Mouse (Mus musculus) neural tube, embryonic 12.5 days (tissue): ENCODE results near the gene Slc25a35. TPM values are rescaled to one million over a fixed set of nuclear protein-coding genes. Genes with fewer than 3 reads are reported as not detected.
"Not testable (repeated sequence)": the region's sequence is repeated elsewhere in the genome, so short reads cannot be mapped to it uniquely, and the experiment has no call there.

ENCODE experiments used
- ATAC-seq: fragments of 200-750 bp; cut with Nextera tagmentation; 2 replicates; pipeline ENCODE4 v1.8.0; 2017; ENCODE audit warnings: low read depth, mild to moderate bottlenecking, moderate TSS enrichment, moderate library complexity; ENCODE audit not compliant: low FRiP score
- H3K27ac ChIP-seq: fragments of 300-500 bp; sonication (generic); 2 replicates; pipeline ENCODE4 v1.5.1; 2016
- H3K27me3 ChIP-seq: fragments of 300-500 bp; sonication (generic); replicated peaks from 2 replicates; pipeline ENCODE4 v1.6.1; 2016; ENCODE audit warnings: mild to moderate bottlenecking
- H3K36me3 ChIP-seq: fragments of 300-500 bp; sonication (generic); 2 replicates; pipeline ENCODE4 v1.6.1; 2016; ENCODE audit warnings: mild to moderate bottlenecking
- H3K4me1 ChIP-seq: fragments of 300-500 bp; sonication (generic); 2 replicates; pipeline ENCODE4 v1.6.1; 2016
- H3K4me2 ChIP-seq: fragments of 300-500 bp; sonication (generic); replicated peaks from 2 replicates; pipeline ENCODE4 v1.6.1; 2016; ENCODE audit warnings: mild to moderate bottlenecking
- H3K4me3 ChIP-seq: fragments of 300-500 bp; sonication (generic); 2 replicates; pipeline ENCODE4 v1.5.1; 2016
- H3K9ac ChIP-seq: fragments of 300-500 bp; sonication (generic); 2 replicates; pipeline ENCODE4 v1.6.1; 2016; ENCODE audit warnings: mild to moderate bottlenecking
- H3K9me3 ChIP-seq: fragments of 300-500 bp; sonication (generic); 2 replicates; pipeline ENCODE4 v1.6.1; 2016; ENCODE audit warnings: mild to moderate bottlenecking
- whole genome bisulfite sequencing: fragments of 180-500 bp; shearing (Covaris S2); methylation state at CpG from one replicate; pipeline ENCODE4 v1.1.7; 2016; 5-methylcytosine and 5-hydroxymethylcytosine counted together
- polyA plus RNA-seq: library from polyadenylated mRNA; unstranded; fragments of >200 nt; fragmentation: Nextera tagmentation; extraction: Ambion mirVana; gene quantifications from 2 replicates; pipeline ENCODE4 v1.2.1, GENCODE M21; 2016

Gene Slc25a35
- polyA plus RNA-seq, 1 experiment from 2014 or later = 2.5 TPM

DNA sequence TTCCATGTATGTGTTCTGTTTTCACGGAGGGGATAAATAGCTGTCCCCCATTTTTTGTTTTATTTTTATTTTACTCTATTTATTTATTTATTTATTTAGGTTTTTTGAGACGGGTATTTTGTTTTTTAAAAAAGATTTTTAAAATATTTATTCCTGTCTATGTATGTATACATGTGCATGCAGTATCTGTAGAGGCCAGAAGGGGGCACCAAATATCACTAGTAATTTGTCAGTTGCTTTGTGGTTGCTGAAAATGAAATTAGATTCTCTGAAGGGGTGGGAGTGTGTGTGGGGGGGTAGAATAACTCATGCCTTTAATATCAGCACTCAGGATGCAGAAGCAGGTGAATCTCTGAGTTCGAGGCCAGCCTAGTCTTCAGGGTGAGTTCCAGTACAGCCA is 2.1 kb upstream of the Slc25a35 start:
- H3K9me3 ChIP-seq = no peaks in the 10 kb centered on the region
- H3K9ac ChIP-seq = no peak overlapping the region
- no peak overlapping the region for H3K4me3 ChIP-seq
- H3K27me3 ChIP-seq = no peaks in the 10 kb centered on the region
- H3K4me2 ChIP-seq = no peak overlapping the region
- 32% methylated on average over 3 of the region's 3 CpGs for WGBS
- ATAC-seq = no peak
- peaks cover 12% of the 10 kb centered on the region for H3K4me1 ChIP-seq
- no peak overlapping the region for H3K27ac ChIP-seq
- no peaks in the 10 kb centered on the region for H3K36me3 ChIP-seq

DNA sequence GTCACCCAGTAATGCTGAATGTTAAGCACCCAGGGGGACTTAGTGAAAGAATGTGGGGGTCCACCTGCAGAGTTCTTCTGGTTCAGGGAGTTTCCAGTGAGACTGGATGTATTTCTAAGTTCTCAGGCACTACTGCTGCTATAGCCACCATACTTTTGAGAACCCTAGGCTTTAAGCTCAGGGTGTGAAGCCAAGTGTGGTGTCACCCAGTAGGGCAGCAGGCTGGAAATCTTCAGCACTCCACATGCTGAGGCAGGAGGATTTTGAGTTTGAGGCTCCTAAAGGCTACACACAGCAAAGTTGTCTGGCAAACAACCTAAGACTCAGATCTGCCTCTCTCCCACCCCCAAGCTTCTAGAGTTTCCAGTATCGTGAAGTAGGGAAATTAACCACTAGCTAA is 1.4 kb upstream of the Slc25a35 start:
- H3K4me3 ChIP-seq = no peak overlapping the region
- peak overlapping the region; percentile 89; the same call in 1 of the 2 replicates for H3K4me2 ChIP-seq
- H3K27ac ChIP-seq = no peak overlapping the region
- H3K27me3 ChIP-seq = no peaks in the 10 kb centered on the region
- no peaks in the 10 kb centered on the region for H3K36me3 ChIP-seq
- no peaks in the 10 kb centered on the region for H3K9me3 ChIP-seq
- H3K9ac ChIP-seq = no peak overlapping the region
- H3K4me1 ChIP-seq = peaks cover 12% of the 10 kb centered on the region
- WGBS = 50% methylated on average over 1 of the region's 1 CpGs
- no peak for ATAC-seq

DNA sequence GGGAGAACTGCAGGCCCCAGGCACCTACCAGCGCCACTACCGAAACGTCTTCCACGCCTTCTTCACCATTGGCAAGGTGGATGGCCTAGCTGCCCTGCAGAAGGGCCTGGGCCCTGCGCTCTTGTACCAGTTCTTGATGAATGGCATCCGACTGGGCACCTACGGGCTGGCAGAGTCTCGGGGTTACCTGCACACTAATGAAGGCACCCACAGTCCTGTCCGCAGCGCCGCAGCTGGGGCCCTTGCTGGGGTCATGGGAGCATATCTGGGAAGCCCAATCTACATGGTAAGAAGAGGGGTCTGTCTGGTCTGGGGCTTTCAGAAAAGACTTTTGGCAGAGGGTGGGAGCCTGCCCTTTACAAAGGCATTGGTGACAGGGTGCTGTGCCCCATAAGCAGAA is 821 bp downstream of the Slc25a35 start:
- H3K27me3 ChIP-seq = no peaks in the 10 kb centered on the region
- H3K36me3 ChIP-seq = no peaks in the 10 kb centered on the region
- H3K9me3 ChIP-seq = no peaks in the 10 kb centered on the region
- no peak overlapping the region for H3K9ac ChIP-seq
- H3K27ac ChIP-seq = no peak overlapping the region
- 88% methylated on average over 11 of the region's 11 CpGs for WGBS
- H3K4me2 ChIP-seq = peak overlapping the region; percentile 89; the same call in 1 of the 2 replicates
- no peak for ATAC-seq
- H3K4me3 ChIP-seq = no peak overlapping the region
- peaks cover 17% of the 10 kb centered on the region for H3K4me1 ChIP-seq

DNA sequence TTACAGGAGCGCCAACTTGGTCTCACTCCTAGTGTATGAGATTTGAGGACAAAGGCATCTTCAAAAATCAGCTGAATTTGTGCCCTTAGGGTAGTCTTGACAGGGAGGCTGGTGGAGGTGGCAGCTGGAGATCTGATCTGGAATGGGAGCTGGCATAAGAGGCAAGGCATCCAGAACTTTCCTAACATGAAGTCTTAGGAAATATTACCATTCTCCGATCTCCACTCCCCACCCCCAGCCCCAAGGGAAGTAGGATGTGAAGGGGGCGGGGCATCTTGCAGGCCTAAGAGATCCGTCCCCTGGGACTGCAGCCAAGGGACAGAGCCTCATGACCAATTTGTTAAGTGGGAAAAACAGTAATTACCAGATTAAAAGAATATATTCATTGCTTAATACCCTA is 2.3 kb downstream of the Slc25a35 start:
- Histone ChIP-seq H3K27me3 (no peaks in the 10 kb centered on the region; the same call in 1 of the 2 replicates), H3K36me3 (no peaks in the 10 kb centered on the region)
- 80% methylated on average over 4 of the region's 4 CpGs for WGBS

DNA sequence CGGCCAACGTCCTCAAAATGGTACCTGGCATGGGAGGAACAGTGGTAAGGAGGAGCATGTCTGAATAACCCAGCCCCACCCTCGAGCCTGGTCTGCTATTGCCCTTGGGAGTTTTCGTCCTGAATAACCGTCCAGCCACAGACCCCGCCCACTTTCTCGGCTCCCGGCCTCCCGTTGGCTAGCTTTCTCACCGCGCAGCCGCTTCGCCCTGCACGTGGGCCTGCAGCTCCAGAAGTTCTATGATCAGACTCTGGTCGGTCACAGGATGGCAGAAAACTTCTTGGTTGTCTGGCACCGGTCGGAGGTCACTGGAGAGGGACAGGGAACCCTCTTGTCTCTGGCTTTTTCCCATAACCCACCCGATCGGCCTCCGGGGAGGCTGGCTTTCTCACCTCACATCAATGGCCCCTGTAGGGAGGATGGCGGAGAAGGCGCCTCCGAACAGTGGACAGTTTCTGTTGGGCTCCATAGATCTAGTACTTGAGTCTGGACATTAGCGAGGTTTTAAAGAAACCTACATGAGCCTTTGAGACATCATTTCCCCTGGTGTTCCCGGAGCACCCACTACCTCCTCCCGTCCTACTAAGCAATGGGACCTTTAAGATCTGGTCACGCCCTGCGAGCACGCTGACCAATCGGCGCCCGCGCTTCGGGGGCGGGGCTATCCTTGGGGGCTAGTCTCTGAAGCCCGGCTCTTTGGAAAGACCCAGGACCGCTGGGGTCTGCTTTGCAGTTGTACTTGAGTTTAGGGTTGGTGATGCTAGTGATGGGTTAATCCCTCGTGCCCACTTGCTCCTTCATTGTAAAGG is 5.5 kb downstream of the Slc25a35 start:
- not testable (repeated sequence) for H3K27me3 ChIP-seq, H3K9me3 ChIP-seq, H3K36me3 ChIP-seq, H3K27ac ChIP-seq
- H3K4me1 ChIP-seq = peaks cover 10% of the 10 kb centered on the region
- peak overlapping the region; percentile 41 for H3K4me3 ChIP-seq
- WGBS = under 1% methylated on average over 38 of the region's 38 CpGs
- H3K4me2 ChIP-seq = peak overlapping the region; percentile 63
- ATAC-seq = peak; percentile 91
- peak overlapping the region; percentile 47; the same call in 1 of the 2 replicates for H3K9ac ChIP-seq

More for the DNA sequence above, 2.3 kb downstream of the Slc25a35 start:
- H3K9me3 ChIP-seq = no peaks in the 10 kb centered on the region
- ATAC-seq = no peak
- H3K4me1 ChIP-seq = peaks cover 22% of the 10 kb centered on the region
- H3K4me2 ChIP-seq = no peak overlapping the region
- no peak overlapping the region for H3K9ac ChIP-seq
- no peak overlapping the region for H3K27ac ChIP-seq
- no peak overlapping the region for H3K4me3 ChIP-seq

DNA sequence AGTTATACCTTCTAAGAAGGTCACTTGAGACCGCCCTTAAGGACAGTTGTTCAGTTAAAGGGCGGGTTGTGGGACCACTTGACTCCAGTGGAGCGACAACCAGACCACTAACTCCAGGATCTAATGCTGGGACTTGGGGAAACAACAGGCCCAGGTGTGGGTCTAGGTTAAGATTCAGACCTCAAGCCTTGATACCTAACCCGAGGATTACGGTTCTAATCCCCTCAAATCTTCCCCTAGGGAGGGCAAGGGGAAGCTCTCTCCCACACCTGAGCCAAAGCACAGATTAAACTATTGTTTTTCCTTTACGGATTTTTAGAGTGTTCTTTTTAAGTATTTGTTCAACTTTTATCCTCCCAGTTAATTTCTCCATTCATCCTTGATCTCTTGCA is 6.1 kb downstream of the Slc25a35 start:
- 0 out of 2 replicates have a peak overlapping the region, but pooled peaks have one; percentile 6 for H3K9ac ChIP-seq
- no peaks in the 10 kb centered on the region for H3K36me3 ChIP-seq
- no peak overlapping the region for H3K27ac ChIP-seq
- peak overlapping the region; percentile 63 for H3K4me2 ChIP-seq
- H3K9me3 ChIP-seq = no peaks in the 10 kb centered on the region
- WGBS = 39% methylated on average over 6 of the region's 6 CpGs
- H3K4me1 ChIP-seq = peaks cover 10% of the 10 kb centered on the region
- ATAC-seq = no peak
- no peaks in the 10 kb centered on the region; the same call in 1 of the 2 replicates for H3K27me3 ChIP-seq
- H3K4me3 ChIP-seq = peak overlapping the region; percentile 41

DNA sequence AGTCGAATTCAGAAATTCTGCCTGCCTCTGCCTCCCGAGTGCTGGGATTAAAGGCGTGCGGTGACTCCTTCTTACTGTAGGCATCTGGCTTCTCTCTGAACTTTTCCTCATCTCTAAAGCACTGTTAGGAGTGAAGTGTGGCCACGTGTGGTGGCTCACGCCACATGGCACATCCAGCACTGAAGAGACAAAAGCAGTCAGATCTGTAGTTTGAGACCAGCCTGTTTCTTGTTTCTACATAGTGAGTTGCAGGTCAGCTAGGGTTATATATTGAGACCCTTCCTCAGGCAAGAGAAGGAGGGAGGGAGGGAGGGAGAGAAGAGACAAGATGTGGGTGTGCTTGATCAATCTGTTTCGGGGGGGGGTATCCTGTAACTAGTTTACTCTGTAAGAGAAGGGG is 7.2 kb downstream of the Slc25a35 start, which contains the start of gene Rangrf:
Gene Rangrf (minus strand): TSS at position 101 of the 400 bp plus-strand sequence.
- WGBS = 86% methylated on average over 7 of the region's 7 CpGs

DNA sequence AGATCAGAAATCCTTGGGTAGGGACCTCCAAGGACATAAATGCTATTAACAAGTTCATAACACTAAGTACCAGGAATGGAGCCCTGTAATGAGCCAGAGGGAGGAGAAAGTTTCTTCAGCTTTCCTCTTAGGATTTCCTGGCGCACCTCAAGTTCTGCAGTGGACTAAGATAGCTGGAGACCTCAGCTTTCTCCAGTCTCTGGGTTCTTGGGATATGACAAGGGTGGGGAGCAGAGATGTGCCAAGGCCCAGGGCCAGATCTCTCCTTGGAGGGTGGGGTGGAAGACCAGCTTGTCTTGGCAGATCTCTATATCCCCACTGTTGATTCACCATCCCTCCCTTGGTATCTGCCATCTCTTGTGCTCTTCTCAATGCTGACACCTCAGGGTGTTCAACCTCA is 7.7 kb downstream of the Slc25a35 start:
- H3K9me3 ChIP-seq = no peaks in the 10 kb centered on the region
- no peak overlapping the region for H3K9ac ChIP-seq
- no peak overlapping the region for H3K27ac ChIP-seq
- H3K4me3 ChIP-seq = no peak overlapping the region
- no peaks in the 10 kb centered on the region; the same call in 1 of the 2 replicates for H3K27me3 ChIP-seq
- no peak for ATAC-seq
- H3K4me2 ChIP-seq = no peak overlapping the region
- WGBS = 95% methylated on average over 1 of the region's 1 CpGs
- H3K36me3 ChIP-seq = no peaks in the 10 kb centered on the region
- H3K4me1 ChIP-seq = peaks cover 10% of the 10 kb centered on the region

More for the DNA sequence above, 7.2 kb downstream of the Slc25a35 start, which contains the start of gene Rangrf:
- Histone ChIP-seq H3K9ac (0 out of 2 replicates have a peak within 1 kb of the TSS, but pooled peaks have one; percentile 6), H3K27me3 (no peaks in the 10 kb centered on the region; the same call in 1 of the 2 replicates), H3K27ac (no peak within 1 kb of the TSS), H3K4me1 (peaks cover 10% of the 10 kb centered on the region), H3K4me2 (peak within 1 kb of the TSS; percentile 63), H3K9me3 (no peaks in the 10 kb centered on the region), H3K4me3 (peak within 1 kb of the TSS; percentile 41), H3K36me3 (no peaks in the 10 kb centered on the region)
- no peak for ATAC-seq

DNA sequence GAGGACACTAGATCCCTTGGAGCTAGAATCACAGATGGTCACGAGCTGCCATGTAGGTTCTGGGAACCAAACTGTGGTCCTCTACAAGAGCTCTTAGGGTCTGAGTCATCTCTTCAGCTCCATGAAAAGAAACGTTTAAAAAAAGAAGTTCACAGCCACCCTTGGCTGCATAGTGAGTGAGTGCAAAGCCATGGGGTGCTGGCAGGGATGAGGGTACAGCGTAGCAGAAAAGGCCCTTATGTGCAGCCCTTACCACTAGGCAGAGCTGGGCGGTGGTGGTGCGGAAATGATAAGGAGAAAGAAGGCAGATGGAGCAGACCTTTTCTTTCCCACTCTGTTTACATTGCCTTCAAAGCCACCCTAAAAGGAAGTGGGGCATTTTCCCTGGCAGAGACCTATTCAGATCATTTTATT is 11.4 kb downstream of the Slc25a35 start:
- no peaks in the 10 kb centered on the region for H3K9me3 ChIP-seq
- no peak overlapping the region for H3K4me2 ChIP-seq
- no peak overlapping the region for H3K27ac ChIP-seq
- WGBS = 63% methylated on average over 5 of the region's 5 CpGs
- H3K4me3 ChIP-seq = no peak overlapping the region
- no peak for ATAC-seq
- no peak overlapping the region for H3K9ac ChIP-seq
- H3K36me3 ChIP-seq = no peaks in the 10 kb centered on the region
- no peaks in the 10 kb centered on the region; the same call in 1 of the 2 replicates for H3K27me3 ChIP-seq
- no peaks in the 10 kb centered on the region for H3K4me1 ChIP-seq

DNA sequence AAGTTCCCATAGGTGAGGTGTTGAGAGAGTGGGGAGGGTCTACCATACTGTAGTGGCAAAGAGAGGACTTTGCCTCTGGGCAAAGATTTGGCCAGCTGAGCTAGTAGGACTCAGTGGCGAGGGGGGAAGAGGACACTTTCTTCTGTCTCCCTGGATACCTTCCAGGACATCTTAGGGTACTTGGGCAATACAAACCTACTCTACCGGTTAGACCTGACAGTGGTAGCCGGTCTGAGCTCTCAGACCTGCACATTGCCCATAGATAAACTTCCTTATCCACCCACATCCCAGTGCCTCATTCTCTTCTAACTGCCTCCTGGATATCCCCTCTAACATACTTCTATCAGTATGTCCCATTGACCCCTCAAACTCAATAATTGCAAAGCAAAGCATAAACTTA is 13.0 kb downstream of the Slc25a35 start:
- H3K9me3 ChIP-seq = no peaks in the 10 kb centered on the region
- no peak overlapping the region for H3K27ac ChIP-seq
- H3K9ac ChIP-seq = no peak overlapping the region
- no peaks in the 10 kb centered on the region for H3K36me3 ChIP-seq
- ATAC-seq = no peak
- no peaks in the 10 kb centered on the region for H3K27me3 ChIP-seq
- no peak overlapping the region for H3K4me3 ChIP-seq
- 66% methylated on average over 3 of the region's 3 CpGs for WGBS
- H3K4me1 ChIP-seq = no peaks in the 10 kb centered on the region
- H3K4me2 ChIP-seq = no peak overlapping the region

DNA sequence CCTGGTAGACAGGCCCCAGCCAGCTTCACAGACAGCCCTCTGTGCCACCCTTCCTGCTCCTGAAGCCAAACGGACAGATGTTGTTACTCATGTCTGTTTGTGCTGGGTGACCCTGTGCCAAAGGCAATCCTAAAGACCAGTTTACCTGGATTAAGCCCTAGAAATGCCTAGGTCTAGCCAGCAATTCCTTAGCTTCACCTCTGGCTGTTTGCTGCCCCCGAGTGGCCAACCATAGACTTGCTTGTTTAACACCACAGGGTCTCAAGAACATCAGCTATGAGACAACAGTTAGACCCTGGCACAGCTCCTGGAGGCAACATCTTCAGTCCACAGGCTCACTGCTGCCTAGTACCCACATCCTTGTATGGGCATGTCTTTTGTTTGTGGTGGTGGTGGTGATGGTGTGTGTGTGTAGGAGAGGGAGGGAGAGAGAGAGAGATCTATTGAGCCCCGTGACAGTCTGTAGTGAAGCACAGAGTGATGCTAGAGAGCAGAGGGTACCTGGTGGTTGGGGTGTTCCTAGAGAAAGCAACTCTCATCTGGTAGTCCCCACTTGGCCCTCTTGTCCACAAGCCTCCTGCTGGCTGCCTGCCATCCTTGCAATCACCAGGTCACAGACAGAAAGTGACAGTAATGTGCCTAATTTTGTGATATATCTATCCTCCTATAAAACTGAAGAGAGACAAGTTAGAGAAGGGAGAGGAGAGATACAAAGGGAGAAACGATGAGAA is 14.9 kb downstream of the Slc25a35 start:
- 33% methylated on average over 4 of the region's 4 CpGs for WGBS
- no peaks in the 10 kb centered on the region for H3K27me3 ChIP-seq
- H3K9me3 ChIP-seq = no peaks in the 10 kb centered on the region
- H3K36me3 ChIP-seq = peaks cover 12% of the 10 kb centered on the region
- no peak overlapping the region for H3K9ac ChIP-seq
- H3K27ac ChIP-seq = no peak overlapping the region
- no peak overlapping the region for H3K4me3 ChIP-seq
- no peak for ATAC-seq
- no peaks in the 10 kb centered on the region for H3K4me1 ChIP-seq
- no peak overlapping the region for H3K4me2 ChIP-seq

DNA sequence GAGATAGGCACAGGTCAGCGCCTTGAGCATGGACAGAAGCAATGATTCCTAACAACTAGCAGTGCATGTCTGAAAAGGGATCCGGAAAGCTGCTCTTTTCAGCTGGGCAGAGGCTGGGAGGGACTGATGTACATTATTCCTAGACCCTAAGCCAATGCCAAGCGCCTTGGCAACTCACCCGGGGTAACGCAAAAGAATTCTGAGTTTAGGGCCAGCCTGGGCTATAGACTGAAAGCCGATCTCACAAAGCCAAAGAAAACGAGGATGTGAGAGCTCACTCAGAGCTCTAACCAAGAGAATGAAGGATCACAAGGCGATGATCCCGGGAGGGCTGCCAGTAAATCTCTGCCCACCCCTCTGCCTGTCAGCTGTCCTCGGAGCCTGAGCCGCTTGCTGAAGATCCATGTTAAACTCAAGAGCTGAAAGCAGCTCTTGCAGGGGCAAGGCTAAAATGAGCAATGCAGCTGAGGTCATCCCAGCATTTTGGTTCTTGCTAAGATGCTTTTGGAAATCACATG is 19.5 kb downstream of the Slc25a35 start:
- 89% methylated on average over 11 of the region's 11 CpGs for WGBS
- Histone ChIP-seq H3K9ac (no peak overlapping the region), H3K4me2 (no peak overlapping the region), H3K4me3 (no peak overlapping the region), H3K27ac (no peak overlapping the region), H3K4me1 (no peaks in the 10 kb centered on the region), H3K9me3 (no peaks in the 10 kb centered on the region), H3K27me3 (no peaks in the 10 kb centered on the region), H3K36me3 (peaks cover 53% of the 10 kb centered on the region)
- ATAC-seq = no peak
